Mouse (Mus musculus): ENCODE results near the gene 1700102P08Rik. TPM values are rescaled to one million over a fixed set of nuclear protein-coding genes. Genes with fewer than 3 reads are reported as not detected.
A peak's percentile ranks its signal among the peaks of the same experiment; 100 is the strongest.

1700102P08Rik gene
- 1 to 10 TPM in 1 of 2 experiments, under 1 TPM in 1; 0.86 to 1.2 TPM for total RNA-seq (2021)
- long read RNA-seq, experiment 1, result 0 reads
- long read RNA-seq, experiment 2, result 0 reads

GRCm38 (mm10) chr9:108392676-108393075, at the start of gene 1700102P08Rik:
Gene 1700102P08Rik (plus strand): TSS chr9:108392805.
- DNase-seq (ENCODE audit: low spot score in 2 of 2), result no peak

- no peak for DNase-seq (ENCODE audit: low spot score in 2 of 2)
Measured at GRCm38 (mm10) chr9:108343331-108343730, 49.3 kb upstream of the 1700102P08Rik start.

GRCm38 (mm10) chr9:108343835-108344234, 48.8 kb upstream of the 1700102P08Rik start:
- no peak for DNase-seq (ENCODE audit: low spot score in 2 of 2)

- DNase-seq (ENCODE audit: low spot score in 2 of 2), result no peak
Measured at GRCm38 (mm10) chr9:108344471-108344870, 48.1 kb upstream of the 1700102P08Rik start.

- DNase-seq (ENCODE audit: low spot score in 2 of 2), result no peak
Measured at GRCm38 (mm10) chr9:108347024-108347423, 45.6 kb upstream of the 1700102P08Rik start.

- peak; percentile 80 to 83 for DNase-seq (ENCODE audit: low spot score in 2 of 2)
Measured at GRCm38 (mm10) chr9:108347540-108348289, 44.9 kb upstream of the 1700102P08Rik start, which contains the start of gene Usp4. Gene Usp4 (plus strand): TSS chr9:108347853.

GRCm38 (mm10) chr9:108348290-108348680, 44.3 kb upstream of the 1700102P08Rik start:
- no peak for DNase-seq (ENCODE audit: low spot score in 2 of 2)

- DNase-seq (ENCODE audit: low spot score in 2 of 2), result no peak
Measured at GRCm38 (mm10) chr9:108349727-108350126, 42.9 kb upstream of the 1700102P08Rik start.

GRCm38 (mm10) chr9:108378234-108378633, 14.4 kb upstream of the 1700102P08Rik start:
- no peak for DNase-seq (ENCODE audit: low spot score in 2 of 2)

GRCm38 (mm10) chr9:108378736-108379135, 13.9 kb upstream of the 1700102P08Rik start:
- DNase-seq (ENCODE audit: low spot score in 2 of 2), result no peak

- DNase-seq (ENCODE audit: low spot score in 2 of 2), result no peak
Measured at GRCm38 (mm10) chr9:108379294-108379693, 13.3 kb upstream of the 1700102P08Rik start.

- DNase-seq (ENCODE audit: low spot score in 2 of 2), result no peak
Measured at GRCm38 (mm10) chr9:108381382-108381781, 11.2 kb upstream of the 1700102P08Rik start.

GRCm38 (mm10) chr9:108385006-108385405, 7.6 kb upstream of the 1700102P08Rik start:
- no peak for DNase-seq (ENCODE audit: low spot score in 2 of 2)

- DNase-seq (ENCODE audit: low spot score in 2 of 2), result no peak
Measured at GRCm38 (mm10) chr9:108386816-108387215, 5.8 kb upstream of the 1700102P08Rik start.

GRCm38 (mm10) chr9:108388601-108389000, 4.0 kb upstream of the 1700102P08Rik start:
- no peak for DNase-seq (ENCODE audit: low spot score in 2 of 2)

GRCm38 (mm10) chr9:108389220-108389619, 3.4 kb upstream of the 1700102P08Rik start:
- peak in 1 of 2 experiments; percentile 17 for DNase-seq (ENCODE audit: low spot score in 2 of 2)

GRCm38 (mm10) chr9:108394191-108394590, 1.6 kb downstream of the 1700102P08Rik start:
- no peak for DNase-seq (ENCODE audit: low spot score in 2 of 2)

GRCm38 (mm10) chr9:108395427-108395826, 2.8 kb downstream of the 1700102P08Rik start:
- no peak for DNase-seq (ENCODE audit: low spot score in 2 of 2)

- DNase-seq (ENCODE audit: low spot score in 2 of 2), result no peak
Measured at GRCm38 (mm10) chr9:108398324-108398723, 5.7 kb downstream of the 1700102P08Rik start.

- peak; percentile 59 to 82 for DNase-seq (ENCODE audit: low spot score in 2 of 2)
Measured at GRCm38 (mm10) chr9:108401186-108401960, 8.8 kb downstream of the 1700102P08Rik start.

GRCm38 (mm10) chr9:108403081-108403480, 10.5 kb downstream of the 1700102P08Rik start:
- DNase-seq (ENCODE audit: low spot score in 2 of 2), result no peak

GRCm38 (mm10) chr9:108404451-108404850, 11.8 kb downstream of the 1700102P08Rik start:
- no peak for DNase-seq (ENCODE audit: low spot score in 2 of 2)

Data from layer of hippocampus, postnatal 14 days (tissue).